Mouse (Mus musculus) bone marrow, adult 2 months (tissue): ENCODE data around the gene BC049730. TPM values are rescaled to one million over a fixed set of nuclear protein-coding genes. Genes with fewer than 3 reads are reported as not detected.
A peak's percentile ranks its signal among the peaks of the same experiment; 100 is the strongest.
"Not testable (repeated sequence)": the region's sequence is repeated elsewhere in the genome, so short reads cannot be mapped to it uniquely, and the experiment has no call there.

Experiments
- H3K27ac ChIP-seq: fragments of 200-500 bp; 2 replicates; pipeline ENCODE4 v1.5.1; 2012; ENCODE audit warnings: low read depth, mild to moderate bottlenecking, control low read depth, inconsistent platforms, low read length; ENCODE audit not compliant: control insufficient read depth, poor library complexity, insufficient read depth
- H3K4me1 ChIP-seq: fragments of 200-500 bp; 2 replicates; pipeline ENCODE4 v1.6.1; 2011; ENCODE audit warnings: low read length; ENCODE audit not compliant: control insufficient read depth, insufficient read depth
- H3K4me3 ChIP-seq: fragments of 200-500 bp; replicated peaks from 2 replicates; pipeline ENCODE3; 2011; ENCODE audit warnings: mild to moderate bottlenecking, low read depth, low read length, control low read depth; ENCODE audit not compliant: control insufficient read depth
- CTCF ChIP-seq: fragments of 200-500 bp; IDR thresholded peaks from 2 replicates; pipeline ENCODE4 v1.5.1; 2011; ENCODE audit warnings: low read length, control low read depth; ENCODE audit not compliant: control insufficient read depth, insufficient read depth
- POLR2A ChIP-seq: fragments of 200-500 bp; IDR thresholded peaks from 2 replicates; pipeline ENCODE4 v1.6.1; 2011; ENCODE audit warnings: low read depth, mild to moderate bottlenecking, control low read depth, low read length, borderline replicate concordance; ENCODE audit not compliant: control insufficient read depth
- WGBS: fragments of 180-500 bp; shearing (Covaris S2); methylation state at CpG from one replicate; pipeline ENCODE4 v1.1.7; 2018; 5-methylcytosine and 5-hydroxymethylcytosine counted together
- polyA plus RNA-seq: library from polyadenylated mRNA; stranded (reverse); fragments of >200 nt; gene quantifications from 2 replicates; pipeline ENCODE4 v1.2.4, GENCODE M21; 2011; ENCODE audit warnings: low replicate concordance; ENCODE audit not compliant: missing spikeins, insufficient read depth, insufficient read length

BC049730 gene
- polyA plus RNA-seq, 1 experiment = not detected

DNA sequence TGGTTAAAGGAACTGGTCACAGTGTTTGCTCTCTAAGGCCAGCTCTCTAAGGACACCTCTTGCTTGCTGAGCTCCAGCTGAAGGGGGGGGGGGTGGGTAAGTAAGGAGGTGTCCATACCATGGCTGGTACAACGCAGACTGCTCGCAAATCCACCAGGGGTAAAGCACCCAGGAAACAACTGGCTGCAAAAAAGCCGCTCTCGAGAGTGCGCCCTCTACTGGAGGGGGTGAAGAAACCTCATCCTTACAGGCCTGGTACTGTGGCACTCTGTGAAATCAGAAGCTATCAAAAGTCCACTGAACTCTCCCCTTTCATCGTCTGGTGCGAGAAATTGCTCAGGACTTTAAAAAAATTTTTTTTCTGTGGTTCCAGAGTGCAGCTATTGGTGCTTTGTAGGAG lies 24.9 kb upstream of the BC049730 start:
- not testable (repeated sequence) for H3K4me1 ChIP-seq, H3K27ac ChIP-seq, H3K4me3 ChIP-seq
- 62% methylated on average over 7 of the region's 7 CpGs for WGBS
- TF ChIP-seq CTCF = peak; percentile 12; the same call in 1 of the 2 replicates

DNA sequence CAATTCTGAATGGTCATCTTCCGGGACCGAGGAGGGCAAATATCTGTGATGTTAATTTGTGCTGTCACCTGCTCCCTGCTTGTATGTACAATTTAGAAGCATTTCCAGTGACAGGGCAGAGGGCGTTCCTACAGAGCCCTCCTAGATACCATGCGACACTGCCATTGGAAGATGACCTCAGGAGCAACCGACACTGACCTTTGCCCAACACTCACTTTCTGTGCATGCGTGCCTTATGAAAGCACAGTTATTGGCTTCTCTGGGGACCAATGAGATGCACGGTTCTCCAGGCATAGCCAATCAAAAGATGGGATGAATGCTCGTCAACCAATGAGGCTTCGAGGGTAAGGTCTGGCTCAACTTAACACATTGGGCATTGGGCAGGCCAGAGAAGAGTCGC lies 21.5 kb upstream of the BC049730 start:
- not testable (repeated sequence) for H3K4me1 ChIP-seq, H3K4me3 ChIP-seq, H3K27ac ChIP-seq
- 81% methylated on average over 10 of the region's 10 CpGs for WGBS

DNA sequence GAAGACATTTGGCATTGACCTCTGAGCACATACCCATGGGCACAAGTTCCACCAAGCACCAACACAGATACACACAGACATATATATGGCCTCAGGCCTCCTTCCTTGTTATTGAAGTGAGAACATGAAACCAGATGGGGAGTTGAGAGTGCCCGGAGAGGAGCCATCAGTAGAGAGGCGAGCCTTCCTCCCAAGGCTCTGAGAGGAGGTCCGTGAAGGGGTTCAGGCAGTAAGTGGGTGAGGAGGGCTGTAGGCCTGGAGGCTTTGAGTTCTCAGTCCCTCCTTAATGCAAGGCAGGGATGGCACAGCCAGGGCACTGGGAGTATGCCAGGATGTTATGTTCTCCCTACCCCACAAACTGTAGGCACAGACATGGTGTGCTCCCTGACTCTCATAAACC lies 16.3 kb upstream of the BC049730 start:
- WGBS = 76% methylated on average over 2 of the region's 3 CpGs
- H3K27ac ChIP-seq = not testable (repeated sequence)

DNA sequence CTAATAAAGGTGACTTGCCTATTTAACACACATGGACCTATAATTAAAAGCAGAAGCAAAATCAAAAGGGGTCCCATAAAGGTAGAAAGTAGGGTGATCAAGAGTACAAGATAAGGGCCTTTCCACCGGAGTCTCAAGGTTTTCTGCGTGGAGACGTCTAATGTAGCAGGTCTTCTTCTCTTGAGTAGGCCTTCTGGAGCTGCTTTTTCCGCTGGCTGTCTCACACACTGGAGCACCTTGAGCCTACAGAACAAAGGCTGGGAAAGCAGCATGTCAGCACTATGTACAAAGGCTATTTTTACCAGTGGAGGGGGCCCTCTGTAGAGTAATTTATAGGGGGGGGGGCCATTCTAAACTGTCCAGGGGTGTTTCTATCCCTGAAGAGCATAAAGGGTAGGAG lies 11.2 kb upstream of the BC049730 start:
- not testable (repeated sequence) for H3K4me1 ChIP-seq, H3K4me3 ChIP-seq, H3K27ac ChIP-seq
- 93% methylated on average over 4 of the region's 4 CpGs for WGBS

More for the DNA sequence above, 16.3 kb upstream of the BC049730 start:
- not testable (repeated sequence) for H3K4me1 ChIP-seq, H3K4me3 ChIP-seq

DNA sequence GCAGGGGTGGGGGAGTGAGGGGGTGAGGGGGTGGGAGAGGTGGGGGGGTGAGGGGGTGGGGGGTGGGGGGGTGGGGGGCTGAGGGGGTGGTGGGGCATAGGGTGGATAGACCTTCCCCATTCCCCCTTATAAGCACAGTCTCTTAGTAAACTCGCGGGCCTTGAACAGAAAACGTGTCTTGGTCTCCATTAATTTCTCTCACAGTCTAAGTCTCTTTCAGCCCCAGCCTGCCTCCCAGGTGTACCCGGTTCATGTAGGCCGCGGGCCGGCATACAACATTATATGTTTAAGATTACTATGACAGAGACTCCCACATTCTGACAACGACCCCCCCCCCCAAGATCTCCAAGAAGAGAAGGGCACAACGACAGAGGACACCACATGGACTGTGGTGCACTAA lies 6.2 kb upstream of the BC049730 start:
- not testable (repeated sequence) for H3K4me1 ChIP-seq, H3K27ac ChIP-seq, H3K4me3 ChIP-seq
- WGBS = 70% methylated on average over 9 of the region's 9 CpGs

DNA sequence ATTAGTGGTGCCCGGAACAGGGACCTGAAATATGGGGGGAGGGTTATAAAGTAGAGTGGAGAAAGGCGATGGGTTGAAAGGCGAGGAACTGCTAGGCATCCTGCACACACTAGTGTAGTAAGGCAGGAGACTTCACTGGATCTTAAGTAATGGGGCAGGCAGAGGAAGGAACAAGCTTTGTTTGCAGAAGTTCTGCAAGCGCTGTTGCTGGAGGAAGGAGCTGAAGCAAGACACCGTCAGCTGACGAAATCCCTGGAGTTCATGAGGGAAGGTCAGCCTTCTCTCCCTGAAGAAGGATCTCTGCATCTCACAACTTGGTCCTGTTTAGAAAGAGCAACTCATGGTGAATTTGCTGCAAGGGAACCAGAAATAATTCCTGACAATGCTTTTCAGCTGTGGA lies 6.0 kb downstream of the BC049730 start:
- H3K4me3 ChIP-seq = no peak overlapping the region
- TF ChIP-seq CTCF (no peak), POLR2A (no peak)
- peak overlapping the region; percentile 48; the same call in 1 of the 2 replicates for H3K27ac ChIP-seq
- H3K4me1 ChIP-seq = peaks cover 2% of the 10 kb centered on the region
- 21% methylated on average over 6 of the region's 6 CpGs for WGBS

DNA sequence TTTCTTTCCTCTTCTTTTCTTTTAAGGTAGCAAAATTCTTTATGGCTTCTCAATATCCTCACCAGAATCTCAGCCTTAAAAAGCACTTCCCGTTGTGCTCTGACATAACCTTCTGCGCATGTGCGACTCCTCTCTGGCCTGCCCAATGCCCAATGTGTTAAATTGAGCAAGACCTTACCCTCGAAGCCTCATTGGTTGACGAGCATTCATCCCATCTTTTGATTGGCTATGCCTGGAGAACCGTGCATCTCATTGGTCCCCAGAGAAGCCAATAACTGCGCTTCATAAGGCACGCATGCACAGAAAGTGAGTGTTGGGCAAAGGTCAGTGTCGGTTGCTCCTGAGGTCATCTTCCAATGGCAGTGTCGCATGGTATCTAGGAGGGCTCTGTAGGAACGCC lies 17.8 kb downstream of the BC049730 start, which contains the start of gene Gm4763:
Gene Gm4763 (minus strand): TSS at position 101 of the 400 bp plus-strand sequence.
- H3K27ac ChIP-seq, H3K4me1 ChIP-seq, H3K4me3 ChIP-seq: not testable (repeated sequence)
- WGBS = 85% methylated on average over 11 of the region's 11 CpGs

DNA sequence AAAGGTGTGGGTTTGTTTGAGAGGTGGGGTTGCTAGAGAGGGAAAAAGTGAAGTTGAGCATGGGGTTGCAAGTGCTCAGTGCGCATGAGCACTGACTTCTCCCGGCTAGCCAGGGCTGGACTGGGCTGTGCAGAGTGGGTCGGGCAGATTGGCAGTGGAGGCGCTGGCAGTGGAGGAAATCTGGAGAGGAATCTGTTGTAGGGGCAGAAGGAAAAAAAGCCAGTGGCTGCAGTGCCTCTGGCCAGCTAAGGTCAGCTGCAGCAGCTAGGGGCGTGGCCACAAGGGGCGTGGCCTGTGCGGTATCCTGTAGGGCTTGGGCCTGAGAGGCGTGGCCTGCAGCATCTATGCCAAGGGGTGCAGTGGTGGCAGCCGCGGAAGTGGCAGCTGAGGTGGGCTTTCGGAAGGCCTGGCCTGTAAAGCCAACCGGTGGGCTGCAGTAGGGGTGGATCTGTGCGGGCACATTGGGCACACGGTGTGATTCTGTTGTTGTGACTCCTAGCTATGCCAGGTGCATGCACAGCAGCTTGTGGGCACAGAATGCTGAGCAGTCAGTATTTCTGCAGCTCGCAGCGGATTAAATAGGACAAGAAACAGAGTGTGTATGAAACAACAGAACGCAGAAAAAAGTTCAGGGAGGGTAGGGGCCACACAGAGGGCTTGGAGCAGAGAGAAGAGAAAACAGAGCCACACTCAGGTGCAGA lies 27.1 kb downstream of the BC049730 start:
- no peak overlapping the region for H3K27ac ChIP-seq
- no peak overlapping the region for H3K4me3 ChIP-seq
- no peaks in the 10 kb centered on the region; the same call in none of the 2 replicates for H3K4me1 ChIP-seq
- WGBS = 10% methylated on average over 17 of the region's 17 CpGs
- no peak for TF ChIP-seq CTCF
- no peak for TF ChIP-seq POLR2A

DNA sequence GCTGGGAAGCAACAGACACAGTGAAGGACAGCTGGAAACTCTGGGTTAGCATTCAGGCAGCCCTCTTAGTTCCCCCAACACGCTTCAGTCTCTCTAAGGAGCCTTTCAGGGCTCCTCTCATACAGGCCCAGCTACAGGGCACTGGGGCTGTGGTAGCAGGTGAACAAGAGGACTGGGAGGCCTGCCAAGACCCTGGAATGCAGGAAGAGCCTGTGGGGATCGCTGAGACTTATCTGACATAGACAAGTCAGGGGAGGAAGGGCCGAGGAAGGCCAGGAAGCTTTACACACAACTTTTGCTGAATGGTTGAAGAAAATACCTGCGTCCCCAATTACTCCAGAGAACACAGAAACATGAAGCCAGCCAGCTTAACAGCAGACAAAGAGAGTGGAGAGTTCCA lies 41.7 kb downstream of the BC049730 start:
- WGBS = 38% methylated on average over 4 of the region's 4 CpGs
- H3K4me3 ChIP-seq = no peak overlapping the region
- TF ChIP-seq POLR2A (no peak), CTCF (no peak)
- H3K27ac ChIP-seq = no peak overlapping the region
- peaks cover 1% of the 10 kb centered on the region; the same call in 1 of the 2 replicates for H3K4me1 ChIP-seq

DNA sequence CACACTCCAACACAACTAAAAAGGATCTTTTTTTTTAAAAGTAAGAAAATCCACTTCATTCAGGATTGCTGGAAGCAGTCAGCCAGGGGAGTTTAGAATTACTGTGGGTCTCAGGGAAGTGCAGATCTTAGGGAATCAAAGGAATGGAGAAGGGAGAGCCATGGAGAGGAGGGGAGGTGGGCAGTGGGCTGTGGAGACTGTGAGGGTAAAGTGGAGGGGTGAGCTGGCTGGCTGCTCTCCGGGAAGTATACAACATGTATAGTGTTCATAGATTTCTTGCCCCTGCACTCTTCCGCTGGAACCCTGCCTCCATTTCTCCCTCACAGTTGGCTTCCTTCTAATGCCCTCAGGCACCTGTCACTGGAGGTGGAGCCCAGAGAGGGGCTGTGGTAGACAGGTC lies 42.6 kb downstream of the BC049730 start:
- 80% methylated on average over 2 of the region's 2 CpGs for WGBS
- TF ChIP-seq CTCF (no peak), POLR2A (no peak)
- peaks cover 1% of the 10 kb centered on the region; the same call in 1 of the 2 replicates for H3K4me1 ChIP-seq
- H3K4me3 ChIP-seq = no peak overlapping the region
- H3K27ac ChIP-seq = no peak overlapping the region
